Mouse (Mus musculus) thymus, postnatal 14 days (tissue): Measurements from ENCODE around the gene Cdk2ap2.
A peak's percentile ranks its signal among the peaks of the same experiment; 100 is the strongest.

Source experiments
- DNase-seq: peaks from one replicate; pipeline ENCODE4 v3.0.0; 2021

The Cdk2ap2 gene

GRCm38 (mm10) chr19:4094774-4095303 lies 2.1 kb upstream of the Cdk2ap2 start:
- DNase-seq = no peak

GRCm38 (mm10) chr19:4095802-4096201 lies 1.2 kb upstream of the Cdk2ap2 start:
- no peak for DNase-seq

GRCm38 (mm10) chr19:4097441-4097825 lies 451 bp downstream of the Cdk2ap2 start:
- DNase-seq = peak; percentile 75

- DNase-seq = no peak
These were observed 1.4 kb downstream of the Cdk2ap2 start for GRCm38 (mm10) chr19:4098426-4098825.

GRCm38 (mm10) chr19:4099056-4099455 lies 2.1 kb downstream of the Cdk2ap2 start:
- peak; percentile 96 for DNase-seq

- peak; percentile 87 for DNase-seq
These were observed 3.1 kb downstream of the Cdk2ap2 start, which contains the start of gene Pitpnm1 for GRCm38 (mm10) chr19:4099837-4100717. Gene Pitpnm1 (plus strand): TSS chr19:4099998.

GRCm38 (mm10) chr19:4100718-4101261 lies 3.8 kb downstream of the Cdk2ap2 start:
- peak; percentile 75 for DNase-seq

GRCm38 (mm10) chr19:4101466-4101865 lies 4.5 kb downstream of the Cdk2ap2 start:
- no peak for DNase-seq

- DNase-seq = no peak
These were observed 5.1 kb downstream of the Cdk2ap2 start for GRCm38 (mm10) chr19:4102049-4102448.

GRCm38 (mm10) chr19:4102626-4103025 lies 5.6 kb downstream of the Cdk2ap2 start:
- no peak for DNase-seq

- no peak for DNase-seq
These were observed 6.3 kb downstream of the Cdk2ap2 start for GRCm38 (mm10) chr19:4103294-4103693.

GRCm38 (mm10) chr19:4103792-4104191 lies 6.8 kb downstream of the Cdk2ap2 start:
- peak; percentile 60 for DNase-seq

- DNase-seq = no peak
These were observed 7.8 kb downstream of the Cdk2ap2 start for GRCm38 (mm10) chr19:4104675-4105194.

GRCm38 (mm10) chr19:4106654-4107053 lies 9.7 kb downstream of the Cdk2ap2 start:
- no peak for DNase-seq

- DNase-seq = no peak
These were observed 11.6 kb downstream of the Cdk2ap2 start for GRCm38 (mm10) chr19:4108535-4108934.

- DNase-seq = no peak
These were observed 15.3 kb downstream of the Cdk2ap2 start for GRCm38 (mm10) chr19:4112063-4112960.

GRCm38 (mm10) chr19:4113186-4113805 lies 16.3 kb downstream of the Cdk2ap2 start:
- DNase-seq = no peak

GRCm38 (mm10) chr19:4113806-4114230 lies 16.8 kb downstream of the Cdk2ap2 start:
- DNase-seq = peak; percentile 52

- DNase-seq = no peak
These were observed 17.6 kb downstream of the Cdk2ap2 start for GRCm38 (mm10) chr19:4114551-4114950.

GRCm38 (mm10) chr19:4115144-4115543 lies 18.2 kb downstream of the Cdk2ap2 start:
- DNase-seq = no peak

- DNase-seq = no peak
These were observed 18.8 kb downstream of the Cdk2ap2 start for GRCm38 (mm10) chr19:4115816-4116215.

GRCm38 (mm10) chr19:4117006-4117405 lies 20.0 kb downstream of the Cdk2ap2 start:
- no peak for DNase-seq
